Mouse (Mus musculus): Measurements from ENCODE around the gene Zar1l.

Zar1l gene

GRCm38 (mm10) chr5:150490285-150490684, 27.7 kb downstream of the Zar1l start:
- no peak for DNase-seq (ENCODE audit: inconsistent age in 2 of 2, low spot score in 1 of 2)

- peak in 1 of 2 experiments; percentile 67 for DNase-seq (ENCODE audit: inconsistent age in 2 of 2, low spot score in 1 of 2)
Observed at GRCm38 (mm10) chr5:150485198-150485597, 32.8 kb downstream of the Zar1l start.

- no peak for DNase-seq (ENCODE audit: inconsistent age in 2 of 2, low spot score in 1 of 2)
Observed at GRCm38 (mm10) chr5:150478612-150479011, 39.4 kb downstream of the Zar1l start.

GRCm38 (mm10) chr5:150477364-150477763, 40.6 kb downstream of the Zar1l start:
- no peak for DNase-seq (ENCODE audit: inconsistent age in 2 of 2, low spot score in 1 of 2)

GRCm38 (mm10) chr5:150468431-150468830, 49.5 kb downstream of the Zar1l start:
- peak; percentile 48 to 63 for DNase-seq (ENCODE audit: inconsistent age in 2 of 2, low spot score in 1 of 2)

- peak; percentile 94 to 95 for DNase-seq (ENCODE audit: inconsistent age in 2 of 2, low spot score in 1 of 2)
Observed at GRCm38 (mm10) chr5:150466132-150466531, 51.8 kb downstream of the Zar1l start.

- DNase-seq (ENCODE audit: inconsistent age in 2 of 2, low spot score in 1 of 2), result peak in 1 of 2 experiments; percentile 20
Observed at GRCm38 (mm10) chr5:150465218-150465617, 52.7 kb downstream of the Zar1l start.

GRCm38 (mm10) chr5:150464721-150465120, 53.2 kb downstream of the Zar1l start:
- peak in 1 of 2 experiments; percentile 18 for DNase-seq (ENCODE audit: inconsistent age in 2 of 2, low spot score in 1 of 2)

GRCm38 (mm10) chr5:150459801-150460200, 58.2 kb downstream of the Zar1l start:
- no peak for DNase-seq (ENCODE audit: inconsistent age in 2 of 2, low spot score in 1 of 2)

- no peak for DNase-seq (ENCODE audit: inconsistent age in 2 of 2, low spot score in 1 of 2)
Observed at GRCm38 (mm10) chr5:150457904-150458739, 59.8 kb downstream of the Zar1l start.

GRCm38 (mm10) chr5:150457165-150457903, 60.6 kb downstream of the Zar1l start:
- peak; percentile 29 to 66 for DNase-seq (ENCODE audit: inconsistent age in 2 of 2, low spot score in 1 of 2)
